Mouse (Mus musculus): ENCODE data around the gene Abat. TPM values are rescaled to one million over a fixed set of nuclear protein-coding genes. Genes with fewer than 3 reads are reported as not detected.

The Abat gene
- polyA plus RNA-seq (2011; ENCODE audit: insufficient read length, low read depth, missing spikeins): 11.5 and 15.9 TPM in 2 replicates

DNA sequence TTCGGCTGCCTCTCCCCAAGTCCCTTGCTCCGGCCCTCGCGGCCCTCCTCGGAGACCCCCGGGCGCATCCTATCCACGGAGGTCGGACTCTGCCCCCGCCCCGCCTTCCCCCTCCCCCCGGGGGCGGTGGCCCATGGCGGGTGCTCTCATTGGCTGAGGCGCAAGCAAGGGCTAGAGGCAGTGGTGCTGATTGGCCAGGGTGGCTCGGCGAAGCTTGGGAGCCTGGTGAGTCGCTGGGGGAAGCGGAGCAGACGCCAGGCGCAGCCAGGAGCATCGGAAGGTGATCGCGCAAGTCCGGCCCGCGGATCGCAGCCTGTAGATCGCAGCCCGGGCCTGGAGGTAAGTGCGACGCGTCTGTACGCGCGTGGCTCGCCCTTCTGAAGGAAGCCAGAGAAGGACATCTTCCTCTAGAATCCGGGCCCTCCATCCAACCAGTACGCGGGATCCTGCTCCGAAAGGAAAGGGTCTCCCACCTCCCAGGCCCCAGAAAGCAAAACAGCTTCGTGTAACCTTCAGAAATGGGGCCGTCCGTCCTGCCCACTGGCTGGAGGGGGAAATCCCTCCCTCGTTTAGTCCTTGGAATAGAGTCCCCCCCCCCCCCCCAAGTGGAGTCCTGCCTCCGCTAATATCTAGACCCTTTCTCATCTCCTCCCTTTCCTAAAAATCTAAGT is at the start of gene Abat:
Abat (plus strand) TSS at position 194 of the 671 bp plus-strand sequence.
- TF ChIP-seq POLR2A (IDR thresholded peaks at IDR 0.05; ENCODE audit: low read depth, low read length): peak; percentile 87
- TF ChIP-seq CTCF (IDR thresholded peaks at IDR 0.05; ENCODE audit: borderline replicate concordance, insufficient read depth, low read length): no peak
- Histone ChIP-seq H3K27ac (ENCODE audit: insufficient read depth, low read length) (no peak within 1 kb of the TSS), H3K4me1 (ENCODE audit: control insufficient read depth, insufficient read depth, low read length) (peaks cover 3% of the 10 kb centered on the region), H3K4me3 (ENCODE audit: insufficient read depth, low read length) (peak within 1 kb of the TSS; percentile 41)

GRCm38 (mm10) chr16:8470132-8470531 is 43.1 kb upstream of the Abat start:
- Histone ChIP-seq H3K4me1 (ENCODE audit: control insufficient read depth, insufficient read depth, low read length) (no peaks in the 10 kb centered on the region), H3K27ac (ENCODE audit: insufficient read depth, low read length) (no peak overlapping the region), H3K4me3 (ENCODE audit: insufficient read depth, low read length) (peak overlapping the region; percentile 97)
- TF ChIP-seq CTCF (IDR thresholded peaks at IDR 0.05; ENCODE audit: borderline replicate concordance, insufficient read depth, low read length): no peak
- TF ChIP-seq POLR2A (IDR thresholded peaks at IDR 0.05; ENCODE audit: low read depth, low read length): no peak

DNA sequence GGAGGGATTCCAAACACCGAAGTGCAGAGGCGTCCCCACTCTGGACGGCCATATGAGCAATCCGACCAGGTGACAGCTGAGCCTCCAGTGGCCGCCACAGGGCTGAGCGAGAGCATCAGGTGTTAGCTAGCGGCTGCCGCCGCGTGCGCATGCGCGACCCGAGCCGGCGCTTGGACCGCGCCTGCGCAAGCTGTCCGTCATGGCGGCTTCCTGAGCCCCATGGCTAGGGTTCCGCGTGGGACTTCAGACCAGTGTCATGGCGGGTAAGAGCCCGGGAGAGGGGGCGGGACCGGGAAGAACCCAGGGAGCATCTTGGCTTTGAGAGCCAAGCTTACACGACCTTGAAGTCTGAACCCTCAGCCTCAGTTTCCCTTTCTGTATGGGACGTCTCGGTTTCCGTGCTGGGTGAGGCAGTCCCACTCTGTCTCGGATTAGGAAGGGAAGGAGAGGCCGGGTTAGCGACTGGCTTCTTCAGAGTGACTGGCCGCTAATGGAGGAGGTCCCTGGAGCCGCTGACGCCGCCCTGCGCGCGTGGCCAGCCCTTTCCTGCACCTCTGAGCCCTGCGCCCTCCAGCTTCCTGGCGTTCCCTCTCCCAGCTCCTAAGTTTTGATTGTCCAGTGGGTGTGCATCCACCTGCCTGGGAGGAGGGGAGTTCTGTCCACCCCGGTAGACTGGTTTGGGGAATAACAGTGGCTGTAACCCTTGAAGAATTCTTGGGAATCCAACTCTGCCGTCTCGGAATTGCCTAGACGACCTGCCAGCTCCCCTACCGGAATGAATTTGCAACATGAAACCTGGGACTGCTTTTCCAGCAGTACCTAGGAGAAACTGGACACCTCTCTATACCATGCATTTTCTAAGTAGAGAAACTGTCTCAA is 42.4 kb upstream of the Abat start, which contains the start of gene Mettl22:
Mettl22 (plus strand) TSS at position 186 of the 879 bp plus-strand sequence.
- TF ChIP-seq POLR2A (IDR thresholded peaks at IDR 0.05; ENCODE audit: low read depth, low read length) (peak; percentile 86), CTCF (IDR thresholded peaks at IDR 0.05; ENCODE audit: borderline replicate concordance, insufficient read depth, low read length) (no peak)
- no peaks in the 10 kb centered on the region for H3K4me1 ChIP-seq (ENCODE audit: control insufficient read depth, insufficient read depth, low read length)
- H3K4me3 ChIP-seq (ENCODE audit: insufficient read depth, low read length): peak within 1 kb of the TSS; percentile 97
- H3K27ac ChIP-seq (ENCODE audit: insufficient read depth, low read length): peak within 1 kb of the TSS; percentile 82

DNA sequence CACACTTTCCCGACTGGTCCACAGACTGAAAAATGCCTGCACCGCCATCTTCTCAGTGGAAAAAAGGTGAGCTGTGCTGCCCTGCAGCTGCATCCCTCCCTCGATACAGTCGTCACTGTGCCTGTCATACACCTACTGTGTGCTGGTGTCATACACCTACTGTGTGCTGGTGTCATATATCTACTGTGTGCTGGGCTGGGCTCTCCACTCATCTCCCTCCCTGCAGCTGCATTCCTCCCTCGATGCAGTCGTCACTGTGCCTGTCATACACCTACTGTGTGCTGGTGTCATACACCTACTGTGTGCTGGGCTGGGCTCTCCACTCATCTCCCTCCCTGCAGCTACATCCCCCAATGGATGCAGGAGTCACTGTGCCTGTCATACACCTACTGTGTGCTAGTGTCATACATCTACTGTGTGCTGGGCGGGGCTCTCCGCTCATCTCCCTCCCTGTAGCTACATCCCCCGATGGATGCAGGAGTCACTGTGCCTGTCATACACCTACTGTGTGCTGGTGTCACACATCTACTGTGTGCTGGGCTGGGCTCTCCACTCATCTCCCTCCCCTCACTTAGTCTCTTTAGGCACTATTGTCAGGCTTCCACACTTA is 25.7 kb upstream of the Abat start:
- no peaks in the 10 kb centered on the region for H3K4me1 ChIP-seq (ENCODE audit: control insufficient read depth, insufficient read depth, low read length)
- TF ChIP-seq POLR2A (IDR thresholded peaks at IDR 0.05; ENCODE audit: low read depth, low read length): no peak
- TF ChIP-seq CTCF (IDR thresholded peaks at IDR 0.05; ENCODE audit: borderline replicate concordance, insufficient read depth, low read length): no peak
- H3K4me3 ChIP-seq (ENCODE audit: insufficient read depth, low read length): no peak overlapping the region
- H3K27ac ChIP-seq (ENCODE audit: insufficient read depth, low read length): no peak overlapping the region

GRCm38 (mm10) chr16:8489340-8489739 is 23.9 kb upstream of the Abat start:
- no peak for TF ChIP-seq CTCF (IDR thresholded peaks at IDR 0.05; ENCODE audit: borderline replicate concordance, insufficient read depth, low read length)
- Histone ChIP-seq H3K4me1 (ENCODE audit: control insufficient read depth, insufficient read depth, low read length) (no peaks in the 10 kb centered on the region), H3K4me3 (ENCODE audit: insufficient read depth, low read length) (no peak overlapping the region), H3K27ac (ENCODE audit: insufficient read depth, low read length) (no peak overlapping the region)

DNA sequence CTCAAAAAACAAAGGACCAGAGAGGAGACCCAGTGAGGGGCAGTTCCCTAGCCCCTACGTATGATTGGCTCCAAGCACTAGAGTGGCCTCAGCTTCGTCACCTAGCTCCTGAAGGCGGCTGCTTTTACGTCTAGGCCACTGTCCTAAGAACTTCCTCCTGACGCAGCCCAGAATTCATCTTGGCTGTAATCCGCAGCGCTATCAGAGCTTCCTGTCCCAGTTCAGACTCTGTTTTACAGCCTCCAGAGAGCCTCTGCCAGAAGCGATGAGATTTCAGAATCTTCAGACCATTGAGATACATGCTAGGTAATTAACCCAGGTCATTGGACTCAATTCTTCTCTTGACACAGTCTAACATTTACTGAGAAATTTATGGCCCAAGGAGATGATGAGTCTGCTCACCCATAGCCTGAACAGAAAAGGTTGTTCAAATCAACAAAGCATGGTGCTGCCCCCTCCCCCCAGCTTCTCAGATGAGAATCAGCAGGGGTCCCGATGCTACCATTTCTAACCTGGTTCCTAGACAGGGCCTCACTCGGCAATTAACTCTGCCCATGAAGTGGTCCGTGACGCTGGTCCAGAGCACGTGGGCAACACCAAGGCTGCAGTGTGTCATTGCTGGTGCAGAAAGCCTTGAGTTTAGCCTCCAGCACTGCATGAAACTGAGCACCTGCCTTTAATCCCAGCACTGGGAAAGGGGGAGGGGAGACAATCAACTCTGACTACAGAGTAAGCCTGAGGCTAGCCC is 21.3 kb upstream of the Abat start:
- Histone ChIP-seq H3K4me1 (ENCODE audit: control insufficient read depth, insufficient read depth, low read length) (no peaks in the 10 kb centered on the region), H3K27ac (ENCODE audit: insufficient read depth, low read length) (no peak overlapping the region), H3K4me3 (ENCODE audit: insufficient read depth, low read length) (no peak overlapping the region)
- TF ChIP-seq CTCF (IDR thresholded peaks at IDR 0.05; ENCODE audit: borderline replicate concordance, insufficient read depth, low read length) (no peak), POLR2A (IDR thresholded peaks at IDR 0.05; ENCODE audit: low read depth, low read length) (no peak)

DNA sequence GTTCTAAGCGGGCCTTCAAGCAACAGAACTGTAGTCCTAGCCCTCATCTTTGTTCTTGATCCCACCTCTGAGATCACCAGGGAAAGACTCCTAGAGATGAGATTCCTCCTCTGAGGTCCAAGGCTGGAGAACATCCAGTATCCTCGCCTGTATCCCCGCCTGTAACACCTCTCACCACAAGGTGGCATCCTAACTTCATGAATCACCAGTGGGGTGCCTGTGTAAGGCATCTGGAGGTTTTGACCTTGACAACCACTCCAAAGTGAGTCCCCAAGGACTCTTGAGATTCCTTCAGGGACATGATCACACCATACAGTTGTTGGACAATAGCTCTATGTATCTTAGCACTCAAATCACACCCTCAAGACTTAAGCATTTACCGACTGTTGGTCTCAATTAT is 19.0 kb upstream of the Abat start:
- no peak overlapping the region for H3K27ac ChIP-seq (ENCODE audit: insufficient read depth, low read length)
- no peaks in the 10 kb centered on the region for H3K4me1 ChIP-seq (ENCODE audit: control insufficient read depth, insufficient read depth, low read length)
- TF ChIP-seq POLR2A (IDR thresholded peaks at IDR 0.05; ENCODE audit: low read depth, low read length) (no peak), CTCF (IDR thresholded peaks at IDR 0.05; ENCODE audit: borderline replicate concordance, insufficient read depth, low read length) (peak; percentile 75; the same call in 1 of the 2 replicates)
- H3K4me3 ChIP-seq (ENCODE audit: insufficient read depth, low read length): no peak overlapping the region

DNA sequence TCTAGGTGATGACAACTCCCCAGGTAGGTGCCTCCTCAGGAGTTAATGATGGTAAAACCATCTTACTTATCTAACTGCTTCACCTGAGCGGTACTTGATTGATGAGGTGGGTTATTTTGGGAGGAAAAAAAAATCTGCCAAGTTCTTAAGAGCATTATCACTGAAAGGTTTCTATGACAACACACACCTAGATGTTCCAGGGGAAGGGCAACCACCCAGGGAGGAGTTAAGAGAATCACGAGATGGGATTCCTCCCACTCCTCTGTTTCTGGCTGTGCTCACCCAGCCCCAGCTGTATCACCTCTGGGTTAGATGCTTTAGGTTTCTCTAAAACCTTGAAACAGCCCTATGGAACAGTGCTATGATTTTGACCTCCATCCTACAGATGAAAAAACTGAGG is 16.3 kb upstream of the Abat start:
- Histone ChIP-seq H3K27ac (ENCODE audit: insufficient read depth, low read length) (no peak overlapping the region), H3K4me3 (ENCODE audit: insufficient read depth, low read length) (no peak overlapping the region), H3K4me1 (ENCODE audit: control insufficient read depth, insufficient read depth, low read length) (no peaks in the 10 kb centered on the region)
- TF ChIP-seq POLR2A (IDR thresholded peaks at IDR 0.05; ENCODE audit: low read depth, low read length) (no peak), CTCF (IDR thresholded peaks at IDR 0.05; ENCODE audit: borderline replicate concordance, insufficient read depth, low read length) (no peak)

- TF ChIP-seq CTCF (IDR thresholded peaks at IDR 0.05; ENCODE audit: borderline replicate concordance, insufficient read depth, low read length): no peak
- no peak for TF ChIP-seq POLR2A (IDR thresholded peaks at IDR 0.05; ENCODE audit: low read depth, low read length)
- Histone ChIP-seq H3K27ac (ENCODE audit: insufficient read depth, low read length) (no peak overlapping the region), H3K4me1 (ENCODE audit: control insufficient read depth, insufficient read depth, low read length) (no peaks in the 10 kb centered on the region), H3K4me3 (ENCODE audit: insufficient read depth, low read length) (no peak overlapping the region)
Observed at GRCm38 (mm10) chr16:8504271-8504670, 9.0 kb upstream of the Abat start.
